In the genomic region with DNA sequence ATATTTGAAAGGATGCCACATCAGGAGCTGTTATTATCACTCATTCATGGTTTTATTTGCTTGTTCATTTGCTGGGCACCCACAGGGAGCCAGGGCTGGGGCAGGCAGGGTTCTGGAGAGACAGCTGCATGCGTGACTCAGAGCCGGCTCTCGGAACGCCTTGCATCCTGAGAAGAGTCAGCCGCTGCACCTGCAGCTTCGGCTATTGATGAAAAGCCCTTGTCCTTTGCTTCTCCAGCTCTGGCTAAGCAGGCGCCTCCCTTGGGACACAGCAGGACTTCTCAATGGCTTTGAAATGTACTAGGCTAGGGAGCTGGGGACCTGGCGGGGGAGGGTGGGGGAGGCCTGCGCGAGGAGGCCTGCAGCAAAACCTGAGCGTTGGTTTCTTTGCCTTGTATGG, we compare ENCODE assay signal across 14 mouse cellular contexts. TPM values are rescaled to one million over a fixed set of nuclear protein-coding genes. Genes with fewer than 3 reads are reported as not detected.
DNase-seq lines count a peak whose midpoint lies in the region; ATAC-seq and TF ChIP-seq lines count a peak whose summit lies in the region.
"Had no signal": no experiment of that assay in that cellular context is flagged by ENCODE, and none has a peak within 500 bp of the region (broad histone marks: within the 10 kb centered on the region; RNA-seq: fewer than 3 reads in every experiment).

No protein-coding gene starts in this region.

- no peak overlapping the region for H3K9ac ChIP-seq in intestine, embryonic 15.5 days
- no peak overlapping the region for H3K9ac ChIP-seq in intestine, postnatal 0 days (ENCODE audit: low read depth, low read length)
- peak overlapping the region; percentile 45 for H3K9ac ChIP-seq in midbrain, embryonic 16.5 days (ENCODE audit: low read depth, low read length)
- H3K9ac ChIP-seq: liver, embryonic 14.5 days had no signal

- 33% methylated on average over 11 of the region's 11 CpGs for WGBS in intestine, embryonic 15.5 days
- 42% methylated on average over 11 of the region's 11 CpGs for WGBS in intestine, postnatal 0 days
- WGBS in hindbrain, embryonic 10.5 days: 6% methylated on average over 11 of the region's 11 CpGs
- WGBS in midbrain, embryonic 16.5 days: 4% methylated on average over 11 of the region's 11 CpGs

- ATAC-seq in intestine, embryonic 15.5 days: peak; percentile 21; the same call in 1 of the 2 replicates
- no peak for ATAC-seq in intestine, postnatal 0 days
- ATAC-seq in midbrain, embryonic 16.5 days: 0 out of 2 replicates have a peak, but pooled peaks have one; percentile 8

- H3K27ac ChIP-seq in intestine, embryonic 15.5 days: no peak overlapping the region
- no peak overlapping the region for H3K27ac ChIP-seq in intestine, postnatal 0 days (ENCODE audit: low read depth, low read length)
- peak overlapping the region; percentile 81 for H3K27ac ChIP-seq in hindbrain, embryonic 10.5 days
- H3K27ac ChIP-seq in midbrain, embryonic 16.5 days (ENCODE audit: low read length): 0 out of 2 replicates have a peak overlapping the region, but pooled peaks have one; percentile 27
- H3K27ac ChIP-seq: liver, embryonic 14.5 days had no signal

- no peaks in the 10 kb centered on the region for H3K27me3 ChIP-seq in intestine, embryonic 15.5 days (replicated peaks)
- H3K27me3 ChIP-seq in intestine, postnatal 0 days (replicated peaks; ENCODE audit: control insufficient read depth, insufficient read depth, low read length): no peaks in the 10 kb centered on the region
- H3K27me3 ChIP-seq in hindbrain, embryonic 10.5 days (ENCODE audit: insufficient read depth, poor library complexity, severe bottlenecking): no peaks in the 10 kb centered on the region
- no peaks in the 10 kb centered on the region for H3K27me3 ChIP-seq in midbrain, embryonic 16.5 days (ENCODE audit: control insufficient read depth, insufficient read depth, low read depth, low read length)

- no peaks in the 10 kb centered on the region for H3K36me3 ChIP-seq in intestine, embryonic 15.5 days
- H3K36me3 ChIP-seq in intestine, postnatal 0 days (ENCODE audit: control insufficient read depth, insufficient read depth): no peaks in the 10 kb centered on the region
- no peaks in the 10 kb centered on the region for H3K36me3 ChIP-seq in hindbrain, embryonic 10.5 days
- no peaks in the 10 kb centered on the region for H3K36me3 ChIP-seq in midbrain, embryonic 16.5 days (ENCODE audit: control insufficient read depth, insufficient read depth, low read length)

- H3K4me1 ChIP-seq in intestine, embryonic 15.5 days (replicated peaks): peaks cover 42% of the 10 kb centered on the region
- 0 out of 2 replicates have a peak, but pooled peaks cover 6% of the 10 kb centered on the region for H3K4me1 ChIP-seq in intestine, postnatal 0 days (replicated peaks; ENCODE audit: control insufficient read depth, insufficient read depth, low read length)
- H3K4me1 ChIP-seq in hindbrain, embryonic 10.5 days (replicated peaks): peaks cover 65% of the 10 kb centered on the region
- H3K4me1 ChIP-seq in midbrain, embryonic 16.5 days (ENCODE audit: control insufficient read depth, insufficient read depth, low read length): peaks cover 20% of the 10 kb centered on the region

- no peak overlapping the region for H3K4me3 ChIP-seq in intestine, embryonic 15.5 days (replicated peaks)
- no peak overlapping the region for H3K4me3 ChIP-seq in intestine, postnatal 0 days (ENCODE audit: low read depth, low read length)
- H3K4me3 ChIP-seq in hindbrain, embryonic 10.5 days: peak overlapping the region; percentile 29
- no peak overlapping the region for H3K4me3 ChIP-seq in midbrain, embryonic 16.5 days (ENCODE audit: low read depth, low read length)

- peak; percentile 84 for DNase-seq in ZHBTc4 (ENCODE audit: low read depth, low spot score)
- DNase-seq in hindbrain, embryonic 10.5 days (ENCODE audit: low spot score): no peak
- no peak for DNase-seq in thymus, postnatal 10 days (ENCODE audit: low spot score in 2 of 2)
- DNase-seq in kidney, postnatal 10 days: no peak
- DNase-seq in right cerebral cortex, postnatal 10 days (ENCODE audit: low spot score in 2 of 2): no peak
- DNase-seq: cerebellum, adult 11-12 months; heart, adult 11 months; kidney, adult 11 months; layer of hippocampus, postnatal 36 days; thymus, postnatal 36 days had no signal

- no peaks in the 10 kb centered on the region for H3K9me3 ChIP-seq in intestine, embryonic 15.5 days
- H3K9me3 ChIP-seq in intestine, postnatal 0 days (ENCODE audit: control insufficient read depth): no peaks in the 10 kb centered on the region
- no peaks in the 10 kb centered on the region for H3K9me3 ChIP-seq in hindbrain, embryonic 10.5 days
- no peaks in the 10 kb centered on the region for H3K9me3 ChIP-seq in midbrain, embryonic 16.5 days (replicated peaks; ENCODE audit: control insufficient read depth, low read length, poor library complexity, severe bottlenecking)

- TF ChIP-seq CTCF in intestine, postnatal 0 days (IDR thresholded peaks at IDR 0.05; ENCODE audit: low read depth): no peak

- H3K4me2 ChIP-seq in intestine, embryonic 15.5 days (replicated peaks): no peak overlapping the region
- H3K4me2 ChIP-seq in intestine, postnatal 0 days (replicated peaks; ENCODE audit: low read depth): no peak overlapping the region
- H3K4me2 ChIP-seq in midbrain, embryonic 16.5 days (ENCODE audit: low read length): peak overlapping the region; percentile 35

RNA-seq across cellular contexts. Expression of gene Arrb1, which starts 23.8 kb away (rescaled TPM):
- polyA plus RNA-seq in intestine, embryonic 15.5 days (2015; fragmentation: Nextera tagmentation; extraction: Ambion mirVana): 8.5 and 9.0 TPM in 2 replicates
- 4.2 and 4.4 TPM in 2 replicates for polyA plus RNA-seq in intestine, postnatal 0 days (2015; fragmentation: Nextera tagmentation; extraction: Ambion mirVana)
- polyA plus RNA-seq in hindbrain, embryonic 10.5 days (2016; fragmentation: Nextera tagmentation; extraction: Ambion mirVana): 14.6 and 15.0 TPM in 2 replicates
- polyA plus RNA-seq in midbrain, embryonic 16.5 days (2015; fragmentation: Nextera tagmentation; extraction: Ambion mirVana): 18.4 and 21.0 TPM in 2 replicates

Comparison
In these comparisons a context has a peak if more than half of its experiments do, and no peak if none do; other contexts are left out.
1. H3K27ac ChIP-seq: peak in hindbrain, embryonic 10.5 days (single experiment) and midbrain, embryonic 16.5 days (single experiment); none in intestine, embryonic 15.5 days (single experiment) and intestine, postnatal 0 days (single experiment).